Mouse (Mus musculus) midbrain, embryonic 13.5 days (tissue): ENCODE measurements around the gene Ptpa. TPM values are rescaled to one million over a fixed set of nuclear protein-coding genes. Genes with fewer than 3 reads are reported as not detected.

ENCODE experiments used
- ATAC-seq: fragments of 200-750 bp; cut with Nextera tagmentation; 2 replicates; pipeline ENCODE4 v1.8.0; 2017; ENCODE audit warnings: mild to moderate bottlenecking, moderate TSS enrichment, moderate library complexity
- H3K27ac ChIP-seq: fragments of 300-500 bp; sonication (generic); 2 replicates; pipeline ENCODE4 v1.5.1; 2015; ENCODE audit warnings: inconsistent platforms, mild to moderate bottlenecking, moderate library complexity
- H3K27me3 ChIP-seq: fragments of 300-500 bp; sonication (generic); 2 replicates; pipeline ENCODE4 v1.6.1; 2015; ENCODE audit warnings: mild to moderate bottlenecking, inconsistent platforms
- H3K36me3 ChIP-seq: fragments of 300-500 bp; sonication (generic); 2 replicates; pipeline ENCODE4 v1.6.1; 2015; ENCODE audit warnings: mild to moderate bottlenecking, inconsistent platforms
- H3K4me1 ChIP-seq: fragments of 300-500 bp; sonication (generic); replicated peaks from 2 replicates; pipeline ENCODE4 v1.6.1; 2015; ENCODE audit warnings: inconsistent platforms
- H3K4me2 ChIP-seq: fragments of 300-500 bp; sonication (generic); replicated peaks from 2 replicates; pipeline ENCODE4 v1.6.1; 2015; ENCODE audit warnings: moderate library complexity, mild to moderate bottlenecking, inconsistent platforms
- H3K4me3 ChIP-seq: fragments of 300-500 bp; sonication (generic); replicated peaks from 2 replicates; pipeline ENCODE4 v1.5.1; 2015; ENCODE audit warnings: mild to moderate bottlenecking, inconsistent platforms
- H3K9ac ChIP-seq: fragments of 300-500 bp; sonication (generic); replicated peaks from 2 replicates; pipeline ENCODE4 v1.6.1; 2015; ENCODE audit warnings: mild to moderate bottlenecking, inconsistent platforms
- H3K9me3 ChIP-seq: fragments of 300-500 bp; sonication (generic); 2 replicates; pipeline ENCODE4 v1.6.1; 2016; ENCODE audit warnings: mild to moderate bottlenecking, inconsistent platforms
- WGBS: fragments of 180-500 bp; shearing (Covaris S2); methylation state at CpG from one replicate; pipeline ENCODE4 v1.1.7; 2015; 5-methylcytosine and 5-hydroxymethylcytosine counted together
- polyA plus RNA-seq: library from polyadenylated mRNA; unstranded; fragments of >200 nt; fragmentation: Nextera tagmentation; extraction: Ambion mirVana; gene quantifications from 2 replicates; pipeline ENCODE4 v1.2.1, GENCODE M21; 2015

The Ptpa gene
- polyA plus RNA-seq, 1 experiment from 2014 or later = 134 TPM

DNA sequence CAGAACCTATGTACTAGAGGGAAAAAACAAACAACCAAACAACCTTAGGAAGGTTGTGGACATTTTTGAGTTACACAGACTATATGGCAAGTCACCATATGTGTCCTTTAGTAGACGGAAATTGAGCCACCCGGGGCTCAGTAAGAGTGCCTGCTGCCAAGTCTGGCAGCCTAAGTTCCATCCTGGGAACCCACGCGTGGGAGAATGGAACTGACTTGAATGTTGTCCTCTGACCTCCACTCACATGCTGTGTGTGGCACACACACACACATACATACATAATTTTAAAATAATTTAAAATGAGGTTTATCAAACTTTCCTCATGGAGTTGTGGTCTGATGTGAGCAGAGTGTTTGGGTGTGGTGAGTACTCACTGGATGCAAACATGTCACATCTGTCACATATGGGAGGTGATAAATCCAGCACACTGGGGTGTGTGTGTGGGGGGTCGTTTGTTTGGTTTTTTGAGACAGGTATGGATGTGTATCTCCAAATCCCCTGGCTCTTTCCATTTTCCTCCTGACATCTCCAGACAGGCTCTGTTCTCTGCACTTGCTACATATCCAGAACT is 1.8 kb downstream of the Ptpa start:
- H3K4me2 ChIP-seq = peak overlapping the region; percentile 76

DNA sequence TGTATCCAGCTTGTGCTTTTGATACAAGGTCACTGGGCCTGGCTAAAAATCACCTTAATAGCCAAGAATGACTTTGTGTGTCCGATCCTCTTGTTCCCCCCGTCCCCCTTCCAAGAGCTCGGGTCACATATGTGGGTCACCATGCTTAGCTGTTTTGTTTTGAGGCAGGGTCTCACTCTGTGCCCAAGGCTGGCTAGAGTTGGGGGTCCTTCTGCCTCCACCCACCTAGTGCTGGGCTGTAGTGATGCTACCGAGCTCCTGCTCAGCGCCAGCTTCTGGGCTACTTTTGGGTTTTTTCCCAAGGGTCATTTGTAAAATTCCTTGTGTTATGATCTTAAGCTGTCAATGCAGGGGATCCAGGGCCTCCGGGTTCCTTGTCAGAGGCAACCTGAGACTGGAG is 2.4 kb downstream of the Ptpa start:
- H3K4me1 ChIP-seq = peaks cover 48% of the 10 kb centered on the region
- peak overlapping the region; percentile 16; the same call in 1 of the 2 replicates for H3K9ac ChIP-seq
- no peak for ATAC-seq
- no peak overlapping the region for H3K27ac ChIP-seq
- no peak overlapping the region for H3K4me3 ChIP-seq
- peak overlapping the region; percentile 26 for H3K4me2 ChIP-seq
- no peaks in the 10 kb centered on the region for H3K27me3 ChIP-seq
- WGBS = 82% methylated on average over 6 of the region's 6 CpGs
- H3K9me3 ChIP-seq = no peaks in the 10 kb centered on the region
- no peaks in the 10 kb centered on the region for H3K36me3 ChIP-seq

More for the DNA sequence above, 1.8 kb downstream of the Ptpa start:
- Histone ChIP-seq H3K27ac (no peak overlapping the region), H3K27me3 (no peaks in the 10 kb centered on the region), H3K9ac (peak overlapping the region; percentile 16; the same call in 1 of the 2 replicates), H3K36me3 (peaks cover 3% of the 10 kb centered on the region), H3K9me3 (no peaks in the 10 kb centered on the region), H3K4me3 (no peak overlapping the region), H3K4me1 (peaks cover 54% of the 10 kb centered on the region)
- no peak for ATAC-seq
- 79% methylated on average over 5 of the region's 5 CpGs for WGBS

DNA sequence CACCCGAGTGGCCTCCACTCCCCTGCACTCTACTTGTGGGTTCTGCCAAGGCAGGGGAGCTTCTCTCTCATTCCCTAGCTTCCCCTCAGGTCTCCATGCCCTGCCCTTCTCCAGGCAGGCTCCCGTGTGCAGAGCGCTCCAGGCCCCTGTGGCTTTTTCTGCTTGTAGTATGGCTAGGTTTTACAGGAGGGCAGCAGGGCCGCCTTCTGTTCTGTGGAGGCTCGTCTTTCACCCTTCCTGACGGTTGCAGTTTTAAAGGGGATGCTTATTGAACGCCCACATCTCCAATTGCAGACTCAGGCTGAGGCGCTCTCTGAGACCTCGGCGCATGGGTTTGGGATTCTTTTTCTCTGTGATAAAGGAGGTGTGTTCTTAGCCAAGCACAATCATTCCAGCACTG is 3.3 kb downstream of the Ptpa start:
- H3K36me3 ChIP-seq = no peaks in the 10 kb centered on the region
- peak overlapping the region; percentile 30; the same call in 1 of the 2 replicates for H3K27ac ChIP-seq
- no peak overlapping the region for H3K4me3 ChIP-seq
- peak overlapping the region; percentile 16; the same call in 1 of the 2 replicates for H3K9ac ChIP-seq
- H3K4me1 ChIP-seq = peaks cover 40% of the 10 kb centered on the region
- WGBS = 43% methylated on average over 10 of the region's 10 CpGs
- H3K9me3 ChIP-seq = no peaks in the 10 kb centered on the region
- 0 out of 2 replicates have a peak overlapping the region, but pooled peaks have one; percentile 26 for H3K4me2 ChIP-seq
- no peak for ATAC-seq
- no peaks in the 10 kb centered on the region for H3K27me3 ChIP-seq

DNA sequence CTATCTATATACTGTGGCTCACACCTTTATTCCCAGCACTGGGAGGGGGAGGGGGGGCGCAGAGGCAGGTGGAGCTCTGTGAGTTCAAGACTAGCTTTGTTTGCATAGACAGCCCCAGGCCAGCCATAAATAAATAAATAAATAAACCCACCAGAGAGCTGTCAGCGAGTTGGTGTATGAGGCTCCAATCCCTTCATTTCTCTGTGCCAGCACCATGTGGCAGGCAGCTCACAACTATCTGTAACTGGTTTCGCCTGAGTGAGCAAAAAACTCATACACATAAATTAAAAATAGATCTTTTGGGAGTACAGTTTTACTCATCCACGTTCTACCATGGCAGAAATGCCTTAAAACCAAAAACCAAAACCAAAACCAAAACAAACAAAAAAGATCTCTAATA is 5.6 kb downstream of the Ptpa start:
- WGBS = 85% methylated on average over 4 of the region's 4 CpGs
- Histone ChIP-seq H3K4me1 (peaks cover 30% of the 10 kb centered on the region), H3K9me3 (no peaks in the 10 kb centered on the region), H3K27ac (no peak overlapping the region), H3K4me2 (no peak overlapping the region), H3K36me3 (peaks cover 2% of the 10 kb centered on the region), H3K27me3 (no peaks in the 10 kb centered on the region), H3K9ac (no peak overlapping the region), H3K4me3 (no peak overlapping the region)
- ATAC-seq = no peak

DNA sequence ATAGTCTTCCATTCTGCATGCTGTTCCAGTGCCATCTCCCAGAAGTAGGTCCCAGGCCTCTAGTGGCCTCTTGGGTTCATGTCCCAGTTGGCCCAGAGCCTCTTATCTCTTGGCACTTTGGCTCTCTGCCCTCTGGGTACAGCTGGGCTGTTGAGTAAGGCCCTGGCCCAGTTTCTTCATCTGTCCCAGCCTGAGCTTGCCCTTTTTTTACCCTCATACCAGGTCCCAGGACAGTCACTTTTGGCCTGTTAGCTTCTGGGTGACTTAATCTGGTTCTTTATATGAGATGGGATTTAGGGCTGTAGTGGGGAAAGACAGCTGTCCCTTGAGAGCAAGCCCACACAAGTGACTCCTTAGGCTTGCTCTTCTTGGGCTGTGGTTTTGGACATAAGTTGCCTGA is 13.3 kb downstream of the Ptpa start:
- Histone ChIP-seq H3K9ac (no peak overlapping the region), H3K9me3 (no peaks in the 10 kb centered on the region), H3K4me2 (no peak overlapping the region), H3K36me3 (peaks cover 79% of the 10 kb centered on the region), H3K27ac (no peak overlapping the region), H3K4me1 (no peaks in the 10 kb centered on the region), H3K27me3 (no peaks in the 10 kb centered on the region), H3K4me3 (no peak overlapping the region)
- ATAC-seq = no peak

DNA sequence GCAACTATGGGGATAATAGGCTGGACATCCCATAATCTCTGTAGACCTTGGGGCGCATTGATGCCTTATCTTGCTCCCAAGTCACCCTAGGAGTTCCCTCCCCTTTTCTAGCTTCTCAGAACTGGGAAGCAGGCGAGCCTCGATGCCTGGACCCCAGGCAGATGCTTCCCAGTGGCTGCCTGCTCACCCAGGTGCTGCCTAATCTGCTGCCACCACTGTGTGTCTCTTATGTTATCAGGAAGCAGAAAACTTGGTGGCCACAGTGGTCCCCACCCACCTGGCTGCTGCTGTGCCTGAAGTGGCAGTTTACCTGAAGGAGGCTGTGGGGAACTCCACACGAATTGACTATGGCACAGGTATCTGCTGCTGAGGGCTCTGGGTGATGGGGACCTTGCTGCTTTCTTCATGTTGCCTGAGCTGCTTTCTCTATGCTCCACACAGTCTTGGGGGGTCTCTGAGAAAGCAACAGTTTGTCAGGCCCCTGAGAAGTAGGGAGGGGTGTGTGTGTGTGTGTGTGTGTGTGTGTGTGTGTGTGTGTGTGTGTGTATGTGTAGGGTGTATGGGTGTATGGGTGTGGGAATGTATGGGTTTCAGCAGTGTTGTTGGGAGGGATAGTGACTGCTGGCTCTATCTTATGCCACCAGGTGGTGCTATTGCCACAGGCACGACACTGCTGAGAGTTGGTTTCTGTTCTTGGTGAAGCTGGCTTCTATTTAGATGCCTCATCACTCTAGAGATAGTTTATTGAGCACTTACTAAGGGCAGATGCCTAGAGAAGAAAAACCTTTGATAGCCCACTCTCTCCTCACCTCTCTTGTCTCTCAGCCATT is 19.7 kb downstream of the Ptpa start:
- peak; percentile 80 for ATAC-seq
- H3K4me3 ChIP-seq = no peak overlapping the region
- H3K27me3 ChIP-seq = no peaks in the 10 kb centered on the region
- peaks cover 7% of the 10 kb centered on the region for H3K4me1 ChIP-seq
- no peaks in the 10 kb centered on the region for H3K9me3 ChIP-seq
- H3K4me2 ChIP-seq = no peak overlapping the region
- 61% methylated on average over 5 of the region's 5 CpGs for WGBS
- peaks cover 80% of the 10 kb centered on the region for H3K36me3 ChIP-seq
- H3K9ac ChIP-seq = no peak overlapping the region
- no peak overlapping the region for H3K27ac ChIP-seq

DNA sequence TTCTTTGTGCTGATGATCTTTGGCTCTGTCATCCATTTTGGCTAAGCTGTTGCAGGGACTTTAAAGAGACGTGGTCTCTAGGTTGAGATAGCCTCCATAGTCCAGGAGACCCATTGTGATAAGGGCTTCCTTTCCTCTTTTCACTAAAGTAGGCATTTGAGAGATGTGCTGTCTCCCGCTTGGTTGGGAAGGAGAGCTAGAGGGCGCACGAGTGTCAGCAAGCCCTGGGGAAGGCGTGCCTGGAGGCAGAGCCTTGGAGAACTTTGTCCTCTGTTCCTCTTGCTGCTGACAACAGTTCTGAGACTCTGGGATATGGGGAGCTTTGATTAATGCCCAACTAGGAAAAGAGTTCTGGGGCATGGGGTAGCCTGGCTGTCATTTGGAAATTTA is 20.3 kb downstream of the Ptpa start:
- Histone ChIP-seq H3K9me3 (no peaks in the 10 kb centered on the region), H3K4me1 (peaks cover 13% of the 10 kb centered on the region), H3K36me3 (peaks cover 74% of the 10 kb centered on the region), H3K27me3 (no peaks in the 10 kb centered on the region), H3K9ac (no peak overlapping the region), H3K27ac (no peak overlapping the region), H3K4me3 (no peak overlapping the region), H3K4me2 (no peak overlapping the region)
- 68% methylated on average over 5 of the region's 5 CpGs for WGBS
- no peak for ATAC-seq

DNA sequence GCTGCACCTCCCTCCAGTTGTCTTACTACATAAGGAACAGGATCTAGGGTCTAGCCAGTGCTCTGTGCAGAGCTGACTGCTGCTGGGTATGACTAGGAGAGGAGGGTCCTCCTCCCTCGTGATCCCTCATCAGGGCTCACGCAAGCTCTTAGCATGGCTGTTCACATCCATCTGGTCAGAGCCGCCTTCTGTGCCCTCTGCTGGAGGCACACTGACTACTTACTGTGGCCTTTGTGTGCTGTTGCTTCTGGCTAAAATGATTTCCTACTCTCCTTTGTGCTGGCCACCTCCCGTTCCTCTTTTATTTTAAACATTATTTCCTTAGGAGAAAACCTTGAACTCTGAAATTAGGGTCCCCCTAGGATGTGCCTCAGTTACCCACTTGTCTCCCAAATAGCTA is 21.0 kb downstream of the Ptpa start:
- Histone ChIP-seq H3K27ac (no peak overlapping the region), H3K36me3 (peaks cover 67% of the 10 kb centered on the region), H3K27me3 (no peaks in the 10 kb centered on the region), H3K9me3 (no peaks in the 10 kb centered on the region), H3K4me3 (no peak overlapping the region), H3K4me2 (no peak overlapping the region), H3K4me1 (peaks cover 20% of the 10 kb centered on the region), H3K9ac (no peak overlapping the region)
- no peak for ATAC-seq
- WGBS = 90% methylated on average over 4 of the region's 4 CpGs

DNA sequence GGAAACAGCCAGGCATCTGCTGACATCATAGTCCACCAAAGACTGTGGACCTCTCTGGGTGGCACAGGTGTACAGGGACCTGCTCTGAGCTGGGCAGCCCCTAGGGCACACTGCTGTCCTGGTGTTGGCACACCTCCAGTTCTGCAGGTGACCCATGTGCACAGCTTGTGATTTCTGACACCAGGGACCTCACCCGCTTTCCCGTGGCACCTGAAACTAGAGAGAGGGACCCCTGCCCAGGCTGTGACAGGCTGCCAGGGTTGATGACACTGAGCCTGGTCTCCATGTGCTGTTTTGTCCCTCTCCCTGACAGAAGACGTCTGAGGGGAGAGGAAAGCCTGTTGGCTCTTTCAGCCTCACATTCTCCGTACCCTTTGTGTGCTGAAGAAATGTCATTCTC is 22.0 kb downstream of the Ptpa start:
- H3K9me3 ChIP-seq = no peaks in the 10 kb centered on the region
- no peak overlapping the region for H3K27ac ChIP-seq
- H3K4me3 ChIP-seq = no peak overlapping the region
- no peaks in the 10 kb centered on the region for H3K27me3 ChIP-seq
- H3K4me1 ChIP-seq = peaks cover 30% of the 10 kb centered on the region
- H3K36me3 ChIP-seq = peaks cover 57% of the 10 kb centered on the region
- H3K4me2 ChIP-seq = no peak overlapping the region
- no peak overlapping the region for H3K9ac ChIP-seq
- ATAC-seq = no peak
- 84% methylated on average over 4 of the region's 4 CpGs for WGBS

DNA sequence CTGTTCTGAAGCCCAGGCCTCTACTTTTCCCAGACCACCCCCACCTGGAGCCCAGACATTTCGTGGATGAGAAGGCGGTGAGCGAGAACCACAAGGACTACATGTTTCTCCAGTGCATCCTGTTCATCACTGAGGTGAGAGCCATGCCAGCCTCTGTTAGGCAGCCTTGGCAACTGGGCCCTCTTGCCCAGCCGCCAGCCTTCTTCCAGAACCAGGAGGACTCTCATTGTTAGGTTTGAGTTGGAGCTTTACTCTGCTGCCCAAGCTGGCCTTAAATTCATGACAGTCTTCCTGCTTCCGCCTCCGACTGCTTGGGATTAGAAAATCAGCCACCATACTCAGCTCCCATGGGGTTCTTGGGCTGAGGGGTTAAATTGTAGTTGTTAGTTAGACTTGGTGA is 23.8 kb downstream of the Ptpa start:
- Histone ChIP-seq H3K9me3 (no peaks in the 10 kb centered on the region), H3K36me3 (peaks cover 57% of the 10 kb centered on the region), H3K27me3 (no peaks in the 10 kb centered on the region), H3K9ac (no peak overlapping the region), H3K4me1 (peaks cover 41% of the 10 kb centered on the region), H3K4me2 (no peak overlapping the region), H3K27ac (peak overlapping the region; percentile 97; the same call in 1 of the 2 replicates), H3K4me3 (no peak overlapping the region)
- WGBS = 91% methylated on average over 6 of the region's 6 CpGs
- no peak for ATAC-seq

DNA sequence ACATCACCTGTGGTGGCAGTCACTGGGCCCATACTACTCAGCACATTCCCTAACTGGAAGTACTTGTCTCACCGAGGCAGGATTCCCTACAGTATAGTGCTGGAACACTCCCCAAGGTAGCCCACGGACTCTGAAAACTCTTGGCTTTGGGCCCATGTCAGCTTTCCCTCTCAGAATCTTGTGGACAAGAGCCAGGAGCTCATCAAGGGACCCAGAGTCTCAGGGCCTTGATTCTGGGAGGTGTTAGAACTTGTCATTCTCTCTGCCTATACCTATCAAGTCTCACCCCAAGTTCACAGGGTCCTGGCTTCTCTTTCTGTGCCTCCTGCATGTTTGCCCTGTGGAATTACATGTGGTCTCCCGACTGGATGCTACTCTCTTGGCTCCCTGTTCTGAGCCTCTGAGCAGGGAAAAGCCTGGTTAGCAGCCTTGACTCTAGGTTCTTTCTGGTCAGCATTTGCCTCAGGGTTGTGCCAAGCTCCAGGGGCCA is 24.4 kb downstream of the Ptpa start:
- no peaks in the 10 kb centered on the region for H3K9me3 ChIP-seq
- no peaks in the 10 kb centered on the region for H3K27me3 ChIP-seq
- no peak overlapping the region for H3K4me2 ChIP-seq
- peak overlapping the region; percentile 97 for H3K27ac ChIP-seq
- ATAC-seq = no peak
- H3K4me1 ChIP-seq = peaks cover 46% of the 10 kb centered on the region
- H3K36me3 ChIP-seq = peaks cover 59% of the 10 kb centered on the region
- no peak overlapping the region for H3K4me3 ChIP-seq
- WGBS = 60% methylated on average over 3 of the region's 3 CpGs
- H3K9ac ChIP-seq = peak overlapping the region; percentile 41; the same call in 1 of the 2 replicates

DNA sequence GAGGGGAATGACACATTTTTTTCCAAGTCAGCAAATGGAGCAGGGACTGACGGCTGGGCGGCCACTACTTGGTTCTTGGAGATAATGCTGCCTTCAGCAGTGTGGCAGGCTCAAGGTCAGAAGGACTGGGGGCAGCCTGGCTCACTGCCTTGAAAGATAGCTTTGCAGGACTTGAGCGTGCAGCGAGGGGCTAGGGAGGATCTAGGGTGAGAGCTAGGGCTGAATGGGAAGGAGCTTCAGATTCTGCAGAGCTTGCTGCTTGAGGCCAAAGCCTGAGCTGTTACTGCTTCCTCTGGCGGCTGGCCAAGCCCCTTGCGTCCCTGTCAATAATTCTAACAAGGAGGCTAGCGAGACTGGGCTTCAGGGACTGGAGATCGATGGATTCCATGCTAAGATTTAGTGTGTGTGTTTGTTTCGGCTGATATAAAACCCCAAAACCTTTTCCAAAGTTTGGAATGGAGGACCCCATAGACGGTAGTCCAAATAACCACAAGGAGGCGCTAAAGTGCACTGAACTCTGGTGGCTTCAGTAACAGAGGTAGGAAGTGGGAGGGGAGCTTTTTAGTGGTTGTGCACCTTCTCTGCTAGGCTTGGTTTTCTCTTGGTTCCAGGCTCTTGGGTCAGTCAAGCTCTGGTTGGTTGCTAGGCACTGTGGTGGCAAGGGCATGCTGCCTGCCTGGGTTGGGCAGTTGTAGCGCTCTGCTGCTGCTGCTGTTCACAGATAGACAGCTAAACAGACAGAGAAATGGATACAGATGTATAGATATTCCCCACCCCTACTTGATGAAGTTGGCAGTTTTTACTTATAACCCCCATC is 25.1 kb downstream of the Ptpa start:
- peak; percentile 61 for ATAC-seq
- peaks cover 52% of the 10 kb centered on the region for H3K4me1 ChIP-seq
- H3K27ac ChIP-seq = peak overlapping the region; percentile 97
- peak overlapping the region; percentile 57 for H3K9ac ChIP-seq
- no peaks in the 10 kb centered on the region for H3K9me3 ChIP-seq
- peaks cover 62% of the 10 kb centered on the region for H3K36me3 ChIP-seq
- no peaks in the 10 kb centered on the region for H3K27me3 ChIP-seq
- H3K4me2 ChIP-seq = peak overlapping the region; percentile 39
- 22% methylated on average over 12 of the region's 12 CpGs for WGBS
- H3K4me3 ChIP-seq = no peak overlapping the region
